Mouse (Mus musculus) c-Kit-positive CD71-negative TER-119-negative erythroid progenitor cells, embryonic 14.5 days (primary cell): ENCODE data around the gene Ezr.

Source experiments
- DNase-seq: peaks from one replicate; pipeline ENCODE4 v3.0.0-alpha.2; 2013; ENCODE audit warnings: low read depth

Gene Ezr

GRCm38 (mm10) chr17:6789581-6790118 is 7.1 kb upstream of the Ezr start:
- DNase-seq, result no peak

DNA sequence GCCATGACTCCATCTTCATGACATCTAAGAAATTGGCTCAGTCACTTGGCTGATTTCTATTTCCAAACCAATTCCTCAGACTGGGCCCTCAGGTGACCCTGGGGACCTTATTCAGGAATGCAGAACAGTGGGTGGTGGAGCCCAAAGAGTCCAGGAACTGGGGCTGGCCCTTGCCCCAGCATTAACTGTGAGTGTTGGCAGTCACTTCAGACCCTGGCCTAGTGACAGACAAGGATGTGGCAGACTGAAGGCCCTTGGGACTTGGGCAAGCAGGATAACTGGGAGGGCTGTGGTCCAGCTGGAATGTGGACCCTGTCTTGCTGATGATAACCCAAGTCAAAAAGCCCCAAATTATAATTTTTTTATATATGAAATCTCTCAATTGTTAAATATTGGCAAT is 6.5 kb upstream of the Ezr start:
- DNase-seq, result no peak

DNA sequence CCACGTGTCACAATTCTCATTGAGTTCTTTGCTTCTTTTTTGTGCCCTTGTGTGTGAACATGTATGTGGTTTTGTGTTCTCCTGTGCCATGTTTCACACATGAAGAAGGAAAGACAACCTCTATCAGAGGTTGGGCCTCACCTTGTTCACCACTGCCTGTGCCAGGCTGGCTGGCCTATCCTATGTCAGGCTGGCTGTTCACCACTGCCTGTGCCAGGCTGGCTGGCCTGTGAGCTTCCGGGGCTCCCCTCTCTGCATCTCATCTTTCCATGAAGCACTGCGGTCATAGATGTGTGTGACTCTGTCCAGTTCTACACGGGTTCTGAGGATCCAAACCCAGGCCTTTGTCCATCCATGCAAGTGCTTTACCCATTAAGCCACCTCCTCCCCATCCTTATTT is 4.7 kb upstream of the Ezr start:
- no peak for DNase-seq

DNA sequence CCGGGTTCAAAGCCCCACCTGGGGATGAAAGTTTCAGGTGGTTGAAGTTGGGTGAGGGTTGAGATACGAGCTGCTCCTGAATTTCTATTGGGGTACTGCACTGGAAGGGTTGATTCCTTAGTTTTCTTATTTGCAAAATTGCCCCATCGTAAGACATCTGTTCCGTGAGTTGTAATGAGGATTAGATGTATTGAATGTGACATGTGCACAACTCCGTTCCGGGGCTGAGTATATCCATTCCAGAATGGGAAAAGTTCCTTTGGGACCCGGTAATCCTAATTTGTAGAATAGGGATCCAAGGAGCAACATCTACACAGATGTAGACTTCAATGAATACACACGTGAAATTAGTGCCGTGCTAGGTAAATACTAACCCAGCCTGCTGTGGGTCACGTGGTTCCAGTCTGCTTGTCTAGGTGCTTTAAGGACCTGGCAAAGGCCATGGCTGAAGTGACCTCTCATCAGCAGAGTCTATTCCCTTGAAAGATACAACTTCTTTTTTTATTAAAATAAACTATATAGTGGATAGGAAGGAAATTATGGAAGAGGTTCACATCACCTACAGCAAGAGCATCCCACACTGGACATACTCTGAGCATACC is 1.3 kb upstream of the Ezr start:
- no peak for DNase-seq

DNA sequence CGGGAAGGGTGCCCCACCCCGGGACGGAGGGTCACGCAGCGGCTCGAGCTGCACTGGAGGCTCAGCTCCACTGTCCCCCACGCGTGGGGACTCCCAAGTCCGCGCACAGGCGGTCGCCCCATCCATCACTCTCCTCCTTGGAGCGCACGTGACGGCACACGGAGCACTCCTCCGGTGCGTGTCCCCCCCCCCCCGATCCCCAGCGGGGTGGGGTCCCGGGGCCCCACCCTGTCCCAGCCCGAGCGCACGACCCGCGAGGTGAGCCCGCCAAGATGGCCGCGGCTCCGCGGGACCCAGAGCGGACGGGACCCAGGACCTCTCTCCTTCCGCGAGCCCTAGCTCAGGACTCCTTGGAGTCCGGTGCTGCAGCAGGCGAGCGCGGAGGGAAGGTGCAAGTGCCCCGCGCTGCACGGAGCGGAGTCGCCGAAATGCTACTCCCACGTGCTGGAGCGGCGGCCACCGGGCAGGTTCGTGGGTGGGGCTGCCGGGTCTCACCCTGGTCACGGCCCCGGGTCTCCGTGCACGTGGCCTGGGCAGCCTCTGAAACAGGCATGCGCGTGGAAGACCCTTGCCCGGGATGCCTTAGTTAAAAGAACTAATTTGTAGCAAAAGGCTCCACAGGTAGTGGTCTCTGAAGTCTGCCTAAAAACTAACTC is 550 bp upstream of the Ezr start:
- no peak for DNase-seq

DNA sequence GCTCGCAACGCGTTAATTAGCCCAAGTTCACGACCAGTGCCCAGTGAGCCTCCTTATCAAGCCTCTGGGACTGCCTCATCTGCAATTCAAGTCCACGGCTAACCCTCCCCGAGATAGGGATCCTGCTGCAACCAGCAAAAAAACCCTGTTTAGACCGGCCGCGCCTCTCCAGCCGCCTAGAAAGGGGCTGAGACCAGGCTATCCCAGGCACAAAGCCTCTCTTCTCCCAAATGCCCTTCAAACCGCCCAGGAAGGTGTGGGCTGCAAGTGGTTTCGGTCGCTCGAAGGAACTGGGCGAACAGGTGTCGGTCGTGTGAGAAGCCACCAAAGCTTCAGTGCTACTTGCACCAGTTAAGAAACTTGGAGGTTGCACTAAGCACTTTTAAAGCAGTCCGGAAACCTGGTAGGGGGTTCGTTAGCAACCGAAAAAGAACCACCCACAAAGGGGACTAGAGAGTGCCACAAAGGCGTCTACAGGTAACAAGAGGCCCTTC is 504 bp downstream of the Ezr start:
- DNase-seq, result no peak

DNA sequence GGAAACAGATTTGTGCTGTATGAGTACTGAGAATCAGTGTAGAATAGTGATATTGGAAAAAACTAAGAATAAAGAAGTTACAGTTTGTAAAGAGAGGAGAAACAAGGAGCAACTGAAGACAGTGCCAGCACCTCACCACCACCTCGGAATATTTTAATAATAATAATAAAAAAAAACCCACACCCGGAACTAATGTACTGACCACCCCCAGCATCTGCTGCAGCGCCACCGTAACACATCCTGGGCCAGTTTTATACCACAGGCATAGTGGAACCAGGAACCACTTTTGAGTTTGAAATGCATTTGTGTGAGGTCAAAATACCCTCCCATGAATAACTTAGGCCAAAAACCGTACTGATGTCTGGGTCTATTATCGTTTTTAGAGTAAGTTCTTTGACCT is 1.3 kb downstream of the Ezr start:
- no peak for DNase-seq

GRCm38 (mm10) chr17:6780521-6781115 is 2.0 kb downstream of the Ezr start:
- no peak for DNase-seq

- DNase-seq, result no peak
These were observed 3.0 kb downstream of the Ezr start for GRCm38 (mm10) chr17:6779632-6780031.

GRCm38 (mm10) chr17:6778771-6779509 is 3.6 kb downstream of the Ezr start:
- DNase-seq, result no peak

GRCm38 (mm10) chr17:6778332-6778683 is 4.3 kb downstream of the Ezr start:
- DNase-seq, result peak; percentile 50

DNA sequence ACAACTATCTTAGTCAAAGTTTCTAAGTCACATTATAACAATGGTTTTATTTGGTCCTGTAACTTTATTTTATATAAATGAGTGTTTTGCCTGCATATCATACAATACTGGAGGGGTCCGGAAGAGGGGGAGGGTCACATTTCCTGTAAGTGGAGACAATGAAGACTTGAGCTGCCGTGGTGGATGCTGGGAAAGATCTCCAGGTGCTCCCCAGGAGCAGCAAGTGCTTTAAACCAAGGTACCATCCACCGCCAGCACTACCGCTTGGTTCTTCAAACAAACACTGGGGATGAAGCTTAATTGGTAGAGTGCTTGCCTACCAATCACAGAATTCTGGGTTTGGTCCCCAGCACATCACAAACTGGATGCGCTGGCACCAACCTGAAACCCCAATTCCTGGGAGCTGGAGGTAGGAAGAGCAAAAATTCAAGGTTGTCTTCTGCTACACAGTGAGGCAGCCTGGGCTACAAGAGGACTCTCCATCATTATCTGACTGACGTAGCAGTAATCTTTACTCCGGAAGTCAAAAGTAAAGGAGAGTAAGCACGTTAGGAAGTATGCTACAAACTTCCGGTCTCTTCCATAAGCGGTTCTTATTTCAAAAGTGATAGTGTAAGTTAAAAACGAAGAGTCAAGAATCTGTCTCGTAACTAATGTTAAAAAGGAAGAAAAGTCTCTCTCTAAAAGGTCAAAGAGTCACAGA is 4.8 kb downstream of the Ezr start:
- DNase-seq, result no peak

- DNase-seq, result no peak
These were observed 5.5 kb downstream of the Ezr start for GRCm38 (mm10) chr17:6777061-6777460.

DNA sequence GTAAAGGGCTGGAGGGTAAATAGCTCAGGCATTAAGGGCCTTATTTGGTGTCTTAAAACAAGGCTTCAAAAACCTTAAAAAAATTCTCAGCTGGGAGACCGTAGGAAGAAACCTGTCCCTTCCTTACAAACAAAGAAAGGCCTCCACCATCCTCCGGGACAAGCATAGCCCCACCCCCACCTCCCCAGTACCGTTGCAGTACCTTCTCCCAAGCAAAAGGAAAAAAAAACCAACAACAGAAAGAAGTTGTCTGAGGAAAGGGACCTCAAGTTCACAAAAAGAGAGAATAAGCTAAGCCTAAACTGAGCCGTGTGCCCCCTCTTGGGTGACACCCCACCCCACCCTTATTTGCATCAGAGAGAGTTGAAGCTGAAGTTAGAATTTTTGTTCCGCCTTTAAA is 6.0 kb downstream of the Ezr start:
- no peak for DNase-seq

GRCm38 (mm10) chr17:6776123-6776522 is 6.5 kb downstream of the Ezr start:
- no peak for DNase-seq

DNA sequence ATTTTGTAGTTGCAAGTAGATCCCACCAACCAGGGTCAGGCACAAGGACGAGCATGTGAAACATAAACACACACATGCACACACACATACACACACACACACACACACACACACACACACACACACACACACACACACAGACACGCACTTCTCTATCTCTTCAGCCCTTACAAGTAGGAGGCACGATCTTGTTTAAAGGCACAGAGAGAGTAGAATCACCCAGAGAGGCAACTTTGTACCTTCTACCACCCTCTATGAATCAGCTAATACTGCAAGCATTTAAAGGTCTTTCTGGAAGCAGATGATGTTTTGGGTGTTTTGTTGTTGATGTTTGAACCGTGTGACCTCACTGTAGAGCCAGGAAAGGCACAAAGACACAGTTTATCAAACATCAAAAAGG is 6.9 kb downstream of the Ezr start:
- no peak for DNase-seq

DNA sequence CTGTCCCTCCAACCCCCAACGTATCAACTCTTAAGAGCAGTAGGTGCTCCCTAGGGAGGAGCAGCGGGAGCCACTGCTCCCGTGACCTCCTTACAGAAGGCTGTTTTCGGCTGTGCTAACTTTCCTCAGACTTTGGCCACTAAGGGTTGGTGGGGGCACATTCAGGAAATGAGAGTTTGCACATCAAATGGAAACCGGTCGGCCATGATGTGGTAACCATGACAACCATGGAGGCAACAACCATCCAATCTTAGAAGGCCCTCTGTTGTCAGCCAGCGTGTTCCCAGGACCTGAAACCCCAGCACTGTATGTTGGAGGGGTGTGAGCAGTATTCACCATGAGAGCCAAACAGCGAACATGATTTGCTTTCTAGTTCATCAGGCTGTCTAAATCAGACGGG is 7.4 kb downstream of the Ezr start:
- no peak for DNase-seq

- no peak for DNase-seq
These were observed 9.2 kb downstream of the Ezr start for GRCm38 (mm10) chr17:6773249-6773966.

DNA sequence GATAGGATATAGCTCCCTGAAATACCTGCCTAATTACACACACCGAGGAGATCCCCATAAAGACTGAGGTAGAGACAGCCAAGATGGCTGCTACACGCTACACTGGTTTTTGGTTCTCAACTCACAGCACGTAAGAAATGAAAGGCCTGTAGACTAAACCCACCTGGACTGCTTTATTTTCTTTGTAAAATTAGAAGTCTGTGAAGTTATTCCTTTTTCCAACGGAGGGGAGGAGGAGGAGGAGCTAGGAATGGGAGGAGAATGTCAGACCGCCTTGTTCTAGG is 10.2 kb downstream of the Ezr start:
- no peak for DNase-seq

DNA sequence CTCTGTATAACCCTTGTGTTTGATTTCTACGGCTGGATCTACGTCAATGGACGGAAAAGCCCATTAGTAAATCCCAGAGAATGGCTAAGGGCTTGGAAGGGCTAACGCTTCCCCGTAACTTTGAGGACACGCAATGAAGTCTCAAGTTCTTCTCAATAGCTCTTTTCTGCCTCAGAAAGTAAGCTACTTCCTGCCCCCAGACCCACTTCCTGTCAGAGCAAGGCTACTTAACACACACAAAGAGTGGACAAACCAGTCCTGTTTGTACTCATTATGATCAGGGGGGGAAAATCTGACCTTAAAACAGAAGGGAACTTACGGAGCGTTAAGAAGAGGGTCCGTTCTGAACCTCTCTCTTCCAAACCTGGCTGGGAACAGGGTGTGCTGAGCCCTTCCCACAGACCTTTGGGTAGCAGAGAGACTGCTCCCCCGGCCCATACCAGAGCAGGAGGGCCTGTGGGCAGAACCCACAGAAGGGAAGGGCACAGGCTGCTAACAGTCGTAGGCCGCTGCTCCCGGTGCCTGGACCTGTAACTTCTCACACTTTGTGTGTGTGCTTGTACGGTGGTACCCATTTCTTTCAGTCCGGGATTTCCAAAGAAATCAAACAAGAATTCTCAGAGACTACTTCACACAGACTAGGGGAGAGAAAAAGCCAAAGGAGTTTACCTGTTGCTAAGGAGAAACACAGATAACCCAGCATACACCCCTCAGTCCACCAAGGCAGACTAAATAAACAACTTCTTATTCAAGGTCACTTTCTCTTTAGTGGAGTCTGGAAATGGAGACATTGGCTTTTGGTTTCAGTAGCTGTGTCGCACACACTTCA is 10.7 kb downstream of the Ezr start:
- DNase-seq, result no peak

DNA sequence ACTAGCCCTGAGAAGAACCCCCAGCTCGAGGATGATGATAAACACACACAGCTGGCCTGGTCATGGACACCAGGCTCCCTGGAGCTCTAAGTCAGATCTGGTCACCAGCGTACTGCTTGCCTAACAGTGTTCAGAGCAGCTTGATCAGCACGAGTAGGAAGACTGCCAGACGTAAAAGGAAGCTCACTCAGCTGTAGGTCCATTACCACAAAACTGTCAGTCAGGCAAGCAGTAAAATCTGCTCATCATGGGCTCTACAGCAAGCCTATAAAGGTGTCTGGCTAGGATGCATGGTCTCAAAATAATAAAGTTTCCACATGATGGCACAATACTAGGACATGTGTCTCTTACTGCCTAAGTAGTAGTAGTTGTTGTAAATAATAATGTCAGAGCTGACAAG is 13.0 kb downstream of the Ezr start:
- no peak for DNase-seq
